Mouse (Mus musculus) bone marrow macrophage, adult 2 months (primary cell): ENCODE measurements around the gene Boll. TPM values are rescaled to one million over a fixed set of nuclear protein-coding genes. Genes with fewer than 3 reads are reported as not detected.

Experiments
- H3K27ac ChIP-seq: 2 replicates; pipeline ENCODE4 v1.5.1; 2012; ENCODE audit warnings: low read depth, low read length; ENCODE audit not compliant: insufficient read depth
- H3K4me1 ChIP-seq: 2 replicates; pipeline ENCODE4 v1.6.1; 2012; ENCODE audit warnings: low read length; ENCODE audit not compliant: control insufficient read depth, insufficient read depth
- H3K4me3 ChIP-seq: 2 replicates; pipeline ENCODE4 v1.5.1; 2012; ENCODE audit warnings: mild to moderate bottlenecking, low read length, moderate library complexity; ENCODE audit not compliant: insufficient read depth
- CTCF ChIP-seq: IDR thresholded peaks from 2 replicates; pipeline ENCODE4 v1.5.1; 2012; ENCODE audit warnings: low read depth, mild to moderate bottlenecking, low read length, moderate library complexity
- POLR2A ChIP-seq: IDR thresholded peaks from 2 replicates; pipeline ENCODE4 v1.6.1; 2012; ENCODE audit warnings: mild to moderate bottlenecking, low read depth, low read length, borderline replicate concordance
- polyA plus RNA-seq: library from polyadenylated mRNA; stranded (reverse); fragments of >200 nt; gene quantifications from 2 replicates; pipeline ENCODE4 v1.2.4, GENCODE M21; 2012; ENCODE audit not compliant: missing spikeins, insufficient read depth, insufficient read length

Boll gene
- polyA plus RNA-seq, 1 experiment, result not detected

DNA sequence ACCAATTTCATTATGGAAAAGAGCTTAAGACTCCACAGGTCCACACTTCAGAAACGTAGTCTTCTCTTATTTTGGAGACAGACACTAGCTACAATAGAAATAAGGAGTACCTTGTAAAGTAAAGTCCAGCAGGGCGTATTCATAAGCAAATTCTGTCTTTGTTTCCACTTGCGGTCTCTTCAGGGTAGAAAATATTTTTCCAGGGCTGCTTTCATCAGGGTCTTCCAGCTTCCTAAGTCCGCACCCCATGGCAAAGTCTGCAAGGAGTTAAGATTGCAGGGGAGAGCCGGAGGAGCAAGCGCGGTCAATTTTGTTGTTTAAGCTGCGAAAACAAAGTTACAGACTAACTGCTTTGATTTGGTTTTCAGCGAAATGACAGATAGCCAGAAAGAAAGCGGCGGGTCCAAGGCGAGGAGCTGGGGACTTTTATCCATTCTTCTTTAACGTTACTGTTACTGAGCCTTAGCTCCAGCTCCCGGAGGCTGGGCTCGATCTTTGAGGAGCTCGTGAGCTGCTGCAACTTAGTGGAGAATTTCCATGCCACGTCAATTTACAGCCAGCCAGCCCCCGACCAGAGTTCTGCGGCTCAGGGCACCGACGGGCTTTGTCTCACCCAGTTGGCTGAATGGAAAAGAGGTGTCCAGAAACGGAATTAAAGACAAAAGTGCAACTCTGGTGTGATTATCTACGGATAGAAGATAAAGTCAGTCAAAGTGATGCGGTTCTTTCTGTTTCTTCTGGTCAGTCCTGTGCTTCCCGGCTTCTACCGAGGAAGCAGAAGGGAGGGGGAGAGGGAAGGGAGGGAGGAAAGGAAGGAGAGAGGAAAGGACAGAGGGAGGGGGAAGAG is 137.0 kb downstream of the Boll start, which contains the start of gene Rftn2:
Gene Rftn2 (minus strand): TSS at position 772 of the 847 bp plus-strand sequence.
- H3K4me3 ChIP-seq, result 0 out of 2 replicates have a peak within 1 kb of the TSS, but pooled peaks have one; percentile 5
- peaks cover 7% of the 10 kb centered on the region for H3K4me1 ChIP-seq
- TF ChIP-seq POLR2A, result no peak
- no peak for TF ChIP-seq CTCF
- no peak within 1 kb of the TSS for H3K27ac ChIP-seq

- TF ChIP-seq POLR2A (no peak), CTCF (no peak)
- Histone ChIP-seq H3K4me3 (no peak overlapping the region), H3K27ac (no peak overlapping the region), H3K4me1 (peaks cover 11% of the 10 kb centered on the region)
These were observed 137.9 kb downstream of the Boll start for GRCm38 (mm10) chr1:55225398-55225797.

- Histone ChIP-seq H3K4me3 (no peak overlapping the region), H3K4me1 (peaks cover 11% of the 10 kb centered on the region), H3K27ac (no peak overlapping the region)
- TF ChIP-seq POLR2A (no peak), CTCF (no peak)
These were observed 139.2 kb downstream of the Boll start for GRCm38 (mm10) chr1:55224111-55224510.

DNA sequence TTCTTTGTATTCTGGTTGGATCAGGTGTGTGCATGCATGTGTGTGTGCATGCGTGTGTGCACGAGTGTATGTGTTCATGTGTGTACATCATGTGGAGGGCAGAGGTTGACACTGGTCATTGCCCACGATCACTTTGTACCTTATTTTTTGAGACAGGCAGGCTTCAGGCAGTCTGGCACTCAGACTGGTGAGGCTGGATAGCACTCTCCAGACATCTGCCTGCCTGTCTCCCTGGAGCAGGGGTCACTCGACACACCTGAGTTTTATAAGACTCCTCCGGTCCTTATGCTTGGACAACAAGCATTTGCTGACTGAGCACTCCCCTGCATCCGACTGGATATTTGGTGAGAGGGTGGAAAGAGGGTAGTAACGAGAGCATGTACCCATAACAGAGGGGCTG is 140.2 kb downstream of the Boll start:
- Histone ChIP-seq H3K27ac (no peak overlapping the region), H3K4me1 (peaks cover 11% of the 10 kb centered on the region), H3K4me3 (no peak overlapping the region)
- TF ChIP-seq CTCF (no peak), POLR2A (no peak)

DNA sequence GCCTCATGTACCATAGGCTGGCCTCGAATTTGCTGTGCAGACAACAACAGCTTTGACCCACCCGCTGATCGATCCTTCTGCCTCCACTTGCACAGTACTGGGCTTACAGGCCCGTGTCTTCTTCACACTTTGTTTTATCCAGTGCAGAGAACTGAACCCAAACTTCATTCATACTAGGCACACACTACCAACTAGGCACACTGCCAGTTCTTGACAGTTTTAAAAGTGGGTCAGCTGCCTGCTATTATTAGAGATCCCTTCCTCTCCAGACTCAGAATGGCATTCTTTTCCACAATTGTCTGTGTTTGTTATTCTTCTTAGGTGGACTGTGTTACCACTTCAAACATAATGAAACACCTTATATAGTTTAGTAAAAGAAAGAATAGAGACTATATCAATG is 141.9 kb downstream of the Boll start:
- Histone ChIP-seq H3K4me1 (peaks cover 5% of the 10 kb centered on the region), H3K4me3 (no peak overlapping the region), H3K27ac (no peak overlapping the region)
- no peak for TF ChIP-seq CTCF
- TF ChIP-seq POLR2A, result no peak

DNA sequence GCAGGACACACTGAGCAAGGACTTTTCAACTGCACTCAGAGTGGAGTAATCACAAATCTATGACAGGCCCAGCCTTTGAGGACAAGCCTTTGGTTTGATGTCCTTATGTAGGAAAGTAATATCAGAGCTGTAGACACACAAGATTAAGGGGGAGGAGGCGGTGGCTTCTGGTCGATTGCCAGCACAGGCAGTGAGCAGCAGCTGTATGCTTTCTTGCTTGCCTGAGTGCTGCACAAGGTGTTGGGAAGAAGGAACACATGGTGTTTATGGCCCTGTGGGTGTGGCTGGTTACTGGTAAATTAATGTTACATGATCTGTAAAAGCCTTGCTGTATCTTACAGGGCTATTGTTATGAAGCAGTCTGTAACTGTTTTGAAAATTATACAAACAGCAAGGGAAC is 146.1 kb downstream of the Boll start:
- Histone ChIP-seq H3K27ac (no peak overlapping the region), H3K4me3 (no peak overlapping the region), H3K4me1 (peaks cover 11% of the 10 kb centered on the region)
- TF ChIP-seq CTCF, result no peak
- TF ChIP-seq POLR2A, result no peak

- TF ChIP-seq CTCF (no peak), POLR2A (no peak)
- peak overlapping the region; percentile 63 for H3K27ac ChIP-seq
- H3K4me1 ChIP-seq, result peaks cover 12% of the 10 kb centered on the region
- H3K4me3 ChIP-seq, result no peak overlapping the region
These were observed 148.0 kb downstream of the Boll start for GRCm38 (mm10) chr1:55215185-55215813.

- TF ChIP-seq CTCF, result no peak
- no peak for TF ChIP-seq POLR2A
- no peak overlapping the region for H3K27ac ChIP-seq
- no peak overlapping the region for H3K4me3 ChIP-seq
- H3K4me1 ChIP-seq, result peaks cover 17% of the 10 kb centered on the region
These were observed 149.3 kb downstream of the Boll start for GRCm38 (mm10) chr1:55213936-55214335.

GRCm38 (mm10) chr1:55213475-55213874 is 149.8 kb downstream of the Boll start:
- Histone ChIP-seq H3K4me3 (no peak overlapping the region), H3K27ac (no peak overlapping the region), H3K4me1 (peaks cover 17% of the 10 kb centered on the region)
- TF ChIP-seq POLR2A, result no peak
- no peak for TF ChIP-seq CTCF

DNA sequence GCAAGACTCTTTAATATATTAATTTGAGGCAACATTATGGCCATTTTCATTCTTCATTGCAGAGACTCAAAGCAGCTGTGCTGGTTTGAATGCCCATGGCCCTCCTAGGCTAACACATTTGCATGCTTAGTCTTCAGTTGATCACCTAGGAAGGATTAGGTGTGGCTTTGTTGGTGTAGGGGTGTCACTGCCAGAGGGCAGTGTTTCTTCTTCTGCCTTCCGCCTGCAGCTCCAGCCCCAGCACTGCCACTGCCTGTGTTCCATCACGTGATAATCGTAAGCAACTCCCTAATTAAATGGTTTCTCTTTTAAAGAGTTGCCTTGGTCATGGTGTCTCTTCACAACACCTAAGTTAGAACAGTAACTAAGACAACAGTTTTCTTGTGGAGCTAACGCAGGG is 150.5 kb downstream of the Boll start:
- Histone ChIP-seq H3K27ac (no peak overlapping the region), H3K4me3 (no peak overlapping the region), H3K4me1 (peaks cover 17% of the 10 kb centered on the region)
- TF ChIP-seq CTCF, result no peak
- no peak for TF ChIP-seq POLR2A
